Mouse (Mus musculus) splenic B cell, adult 2 months (primary cell): ENCODE data around the gene Pcdh15.

ENCODE experiments used
- DNase-seq: peaks from one replicate; pipeline ENCODE4 v3.0.0-alpha.2; 2011; ENCODE audit warnings: low read depth, low spot score
- H3K27me3 ChIP-seq: 2 replicates; pipeline ENCODE4 v1.6.1; 2012; ENCODE audit warnings: mild to moderate bottlenecking, low read length, moderate library complexity, mixed read lengths; ENCODE audit not compliant: control insufficient read depth, poor library complexity, insufficient read depth, severe bottlenecking
- H3K36me3 ChIP-seq: 2 replicates; pipeline ENCODE4 v1.6.1; 2012; ENCODE audit warnings: mild to moderate bottlenecking, low read length, moderate library complexity, mixed read lengths; ENCODE audit not compliant: control insufficient read depth, poor library complexity, insufficient read depth, severe bottlenecking

Pcdh15 gene

DNA sequence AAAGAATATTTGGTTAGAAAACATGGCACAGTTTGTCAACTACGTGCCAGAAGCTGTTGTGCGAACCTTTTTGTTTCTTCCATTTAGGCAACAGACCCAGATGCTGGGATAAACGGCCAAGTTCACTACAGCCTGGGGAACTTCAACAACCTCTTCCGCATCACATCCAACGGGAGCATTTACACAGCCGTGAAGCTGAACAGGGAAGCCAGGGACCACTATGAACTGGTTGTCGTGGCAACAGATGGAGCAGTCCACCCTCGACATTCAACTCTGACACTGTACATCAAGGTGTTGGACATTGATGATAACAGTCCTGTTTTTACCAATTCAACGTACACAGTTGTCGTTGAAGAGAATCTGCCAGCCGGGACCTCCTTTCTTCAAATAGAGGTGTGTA lies 1350.9 kb downstream of the Pcdh15 start:
- no peak for DNase-seq
- H3K27me3 ChIP-seq = no peaks in the 10 kb centered on the region
- no peaks in the 10 kb centered on the region for H3K36me3 ChIP-seq

DNA sequence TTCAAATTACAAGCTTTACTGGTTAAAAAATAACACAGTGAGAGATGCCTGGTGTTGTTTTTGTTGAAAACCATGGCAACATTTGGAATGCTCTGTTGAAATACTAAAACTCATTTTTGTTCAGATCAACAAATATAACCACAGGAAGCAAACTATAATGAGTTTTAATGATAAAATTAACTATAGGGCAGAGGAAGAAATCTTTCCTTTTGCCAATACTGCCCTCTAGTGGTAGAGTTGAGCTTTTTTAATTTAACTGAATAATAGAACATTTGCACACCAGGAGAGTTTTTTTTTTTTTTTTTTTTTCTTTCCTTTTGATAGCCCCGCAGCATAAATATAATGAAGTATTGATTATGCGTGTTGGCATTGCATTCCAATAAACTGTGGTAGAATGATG lies 1364.8 kb downstream of the Pcdh15 start:
- Histone ChIP-seq H3K36me3 (no peaks in the 10 kb centered on the region), H3K27me3 (no peaks in the 10 kb centered on the region)
- DNase-seq = no peak

DNA sequence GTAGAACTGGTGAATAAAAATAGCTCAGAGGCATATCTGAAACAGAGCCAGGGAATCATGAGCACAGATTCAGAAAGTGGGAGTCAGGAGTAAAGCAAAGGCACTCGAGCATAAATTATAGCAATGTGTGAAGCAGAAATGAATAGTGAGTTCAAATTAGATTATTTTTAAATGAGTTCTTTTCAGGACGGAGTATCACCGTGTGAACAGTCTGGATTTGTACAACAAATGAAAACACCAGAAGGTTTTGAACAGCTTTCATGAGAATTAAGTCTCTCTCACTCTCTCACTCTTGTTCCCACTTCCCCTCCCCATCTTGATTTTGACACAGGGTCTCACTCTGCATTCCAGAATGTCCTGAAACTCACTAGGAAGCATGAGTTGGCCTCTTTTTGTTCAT lies 1381.6 kb downstream of the Pcdh15 start:
- no peak for DNase-seq
- no peaks in the 10 kb centered on the region for H3K27me3 ChIP-seq
- H3K36me3 ChIP-seq = no peaks in the 10 kb centered on the region

DNA sequence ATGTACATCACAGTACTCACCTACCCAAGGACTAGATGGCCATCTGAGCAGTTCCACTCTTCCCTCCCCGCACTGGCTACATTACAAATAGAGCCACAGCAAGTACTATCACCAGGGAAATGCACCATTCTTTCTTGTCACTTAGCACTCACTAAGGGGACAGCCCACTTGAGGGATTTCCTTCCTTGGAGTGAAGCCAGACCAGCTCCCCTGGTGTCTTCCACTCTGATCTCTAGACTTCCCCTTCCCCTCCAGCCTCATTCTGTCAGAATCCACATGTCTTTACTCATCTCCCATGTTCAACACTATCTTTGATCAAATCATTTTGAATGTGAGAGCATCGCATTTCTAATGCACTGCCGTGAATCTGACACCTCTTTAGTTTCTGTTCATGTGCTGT lies 1413.2 kb downstream of the Pcdh15 start:
- Histone ChIP-seq H3K27me3 (no peaks in the 10 kb centered on the region), H3K36me3 (no peaks in the 10 kb centered on the region)
- DNase-seq = no peak

DNA sequence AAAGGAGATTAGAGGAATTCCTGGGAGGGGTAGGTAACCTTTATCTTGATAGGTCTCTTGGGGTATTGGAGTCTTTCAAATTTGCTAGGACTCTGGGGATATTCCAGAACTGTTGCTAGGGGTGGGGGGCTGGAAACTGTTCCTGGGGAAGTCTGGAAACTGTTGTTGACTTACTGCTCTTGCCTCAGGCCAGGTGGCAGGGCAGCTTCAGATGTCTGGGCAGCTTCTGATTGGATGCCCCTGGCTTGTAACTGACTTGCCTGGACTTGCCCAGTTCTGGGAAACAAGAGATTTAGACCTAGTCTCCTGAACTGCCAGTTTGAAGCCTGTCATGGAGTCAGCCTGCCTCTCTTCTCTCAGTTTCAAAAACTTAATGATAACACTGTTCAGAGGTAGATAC lies 1414.6 kb downstream of the Pcdh15 start:
- no peak for DNase-seq
- no peaks in the 10 kb centered on the region for H3K36me3 ChIP-seq

DNA sequence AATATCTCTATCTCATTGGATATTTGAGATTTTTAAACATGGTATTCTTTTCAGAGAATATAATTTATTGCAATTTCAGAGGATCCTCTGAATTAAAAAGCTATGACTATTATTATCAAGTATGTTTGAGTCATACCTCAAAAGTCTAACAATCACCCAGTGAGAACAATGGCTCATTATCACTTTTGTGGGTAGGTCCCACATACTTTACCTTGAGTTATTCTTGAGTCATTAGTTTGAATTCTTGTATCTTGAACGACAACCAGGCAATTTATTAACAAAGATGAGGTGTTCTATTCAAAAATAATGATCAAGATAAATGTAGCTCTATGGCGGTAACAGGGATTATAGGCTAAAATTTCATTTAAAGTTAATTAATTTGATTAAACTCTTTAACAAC lies 1439.2 kb downstream of the Pcdh15 start:
- no peak for DNase-seq
- H3K36me3 ChIP-seq = no peaks in the 10 kb centered on the region

More for the DNA sequence above, 1414.6 kb downstream of the Pcdh15 start:
- H3K27me3 ChIP-seq = no peaks in the 10 kb centered on the region

DNA sequence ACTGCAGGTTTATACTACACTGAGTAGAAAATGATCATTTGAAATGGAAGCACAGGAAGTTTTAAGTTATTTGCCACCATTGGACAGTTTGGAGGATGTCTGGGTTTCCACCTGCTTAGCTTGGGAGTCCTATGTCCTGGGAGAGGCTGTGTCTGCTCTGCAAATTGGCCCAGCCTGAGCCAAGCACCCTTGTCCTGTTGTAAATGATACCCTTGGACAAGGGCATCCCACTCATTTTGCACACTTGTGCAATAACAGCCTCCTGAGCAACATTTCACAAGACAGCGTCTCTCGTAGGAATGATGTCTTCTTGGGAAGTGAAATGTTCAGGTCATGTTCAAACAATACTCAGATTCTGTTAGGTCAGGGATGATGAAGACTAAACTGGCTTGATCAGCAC lies 1456.2 kb downstream of the Pcdh15 start:
- Histone ChIP-seq H3K27me3 (no peaks in the 10 kb centered on the region), H3K36me3 (no peaks in the 10 kb centered on the region)
- DNase-seq = no peak

More for the DNA sequence above, 1439.2 kb downstream of the Pcdh15 start:
- H3K27me3 ChIP-seq = no peaks in the 10 kb centered on the region

DNA sequence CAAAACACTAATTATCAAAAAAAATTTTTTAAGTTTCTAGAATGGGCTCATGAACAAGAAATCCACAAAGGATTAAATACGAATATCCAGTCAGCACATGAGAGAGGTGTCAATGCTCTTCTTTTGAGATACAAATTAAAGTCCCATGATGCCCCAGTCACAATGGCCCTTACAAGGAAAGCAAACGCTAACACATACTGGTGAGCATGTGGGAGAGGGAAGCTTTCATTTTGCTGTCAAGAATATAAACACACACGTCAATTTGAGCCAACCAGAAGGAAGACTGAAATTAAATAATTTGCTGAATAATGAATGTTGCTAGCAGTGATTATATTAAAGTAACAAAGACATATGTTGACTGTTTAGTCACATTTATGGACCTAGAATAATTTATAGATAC lies 1470.5 kb downstream of the Pcdh15 start:
- no peak for DNase-seq
- H3K36me3 ChIP-seq = no peaks in the 10 kb centered on the region
- H3K27me3 ChIP-seq = no peaks in the 10 kb centered on the region

DNA sequence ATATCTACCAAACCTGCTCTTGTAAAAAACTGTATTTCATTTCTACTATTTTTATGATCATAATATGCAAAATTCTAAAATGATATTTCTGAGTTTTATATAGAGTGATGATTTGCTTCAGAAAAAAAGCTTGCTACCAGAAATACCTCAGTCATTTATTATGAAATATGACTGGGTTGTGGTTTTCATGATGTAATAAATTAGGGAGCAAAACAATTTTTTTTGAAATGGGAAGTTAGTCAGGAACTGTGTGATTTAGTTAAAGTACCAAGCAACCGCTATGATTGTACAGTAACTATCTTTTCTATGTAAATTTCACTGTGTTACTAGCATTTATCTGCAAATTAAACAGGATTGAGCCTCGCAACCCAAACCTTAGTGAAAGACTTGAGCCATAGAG lies 1480.8 kb downstream of the Pcdh15 start:
- H3K36me3 ChIP-seq = no peaks in the 10 kb centered on the region
- DNase-seq = no peak
- H3K27me3 ChIP-seq = no peaks in the 10 kb centered on the region; the same call in 1 of the 2 replicates

DNA sequence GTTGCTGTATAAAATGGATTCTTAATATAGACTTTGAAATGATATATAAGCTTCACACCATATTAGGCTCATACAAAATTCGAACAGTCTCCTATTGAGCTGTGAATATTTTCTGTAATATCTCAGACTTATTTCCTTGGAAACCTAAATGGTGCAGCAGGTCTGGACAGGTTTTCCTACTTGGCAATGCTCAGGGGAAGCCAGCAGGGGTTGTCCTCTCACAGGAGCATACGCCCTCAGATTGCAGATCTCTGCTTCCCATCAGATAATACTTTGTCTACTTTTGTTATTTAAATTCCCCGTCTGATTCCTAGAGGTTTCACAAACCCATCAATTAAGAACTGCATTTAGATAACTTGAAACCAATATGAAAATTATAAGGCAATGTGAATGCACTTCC lies 1492.7 kb downstream of the Pcdh15 start:
- Histone ChIP-seq H3K27me3 (no peaks in the 10 kb centered on the region), H3K36me3 (no peaks in the 10 kb centered on the region)
- no peak for DNase-seq

DNA sequence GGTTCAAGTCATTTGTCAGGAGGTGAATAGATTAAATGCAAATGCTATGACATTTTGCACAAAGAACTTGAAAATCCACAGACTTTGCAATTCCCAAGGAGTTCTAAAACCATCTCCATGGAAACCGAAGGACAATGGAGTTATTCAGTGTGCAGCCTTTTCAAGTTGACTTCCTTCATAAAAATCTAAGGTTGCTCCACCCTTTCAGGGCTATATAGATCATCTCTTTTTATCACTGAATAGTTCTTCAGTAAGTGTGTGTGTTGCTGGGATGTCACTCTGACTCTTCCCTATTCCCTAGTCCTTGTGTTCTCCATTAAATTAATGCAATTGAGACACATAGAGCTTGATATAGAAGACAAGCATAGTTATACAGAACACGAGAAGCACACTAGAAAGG lies 1508.5 kb downstream of the Pcdh15 start:
- DNase-seq = no peak
- H3K27me3 ChIP-seq = no peaks in the 10 kb centered on the region
- no peaks in the 10 kb centered on the region for H3K36me3 ChIP-seq

DNA sequence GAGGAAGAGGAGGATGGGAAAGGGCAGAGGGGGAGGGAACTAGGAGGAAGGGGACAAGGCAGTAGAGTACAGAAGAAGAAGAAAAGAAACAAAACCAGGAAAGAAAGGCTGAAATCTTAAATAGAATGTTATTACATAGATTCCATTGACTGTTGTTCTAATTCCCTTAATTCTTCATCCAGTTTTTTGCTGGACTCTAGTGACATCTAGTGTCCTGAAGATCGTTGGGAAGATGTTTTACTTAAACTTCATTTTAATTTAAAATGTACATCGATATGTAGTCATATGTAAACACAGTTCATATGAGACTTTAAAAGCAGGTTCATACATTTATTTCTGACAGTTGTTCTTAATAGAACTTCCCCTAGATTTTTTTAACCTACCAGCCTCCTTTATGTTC lies 1522.7 kb downstream of the Pcdh15 start:
- H3K36me3 ChIP-seq = no peaks in the 10 kb centered on the region
- no peak for DNase-seq
- no peaks in the 10 kb centered on the region for H3K27me3 ChIP-seq

DNA sequence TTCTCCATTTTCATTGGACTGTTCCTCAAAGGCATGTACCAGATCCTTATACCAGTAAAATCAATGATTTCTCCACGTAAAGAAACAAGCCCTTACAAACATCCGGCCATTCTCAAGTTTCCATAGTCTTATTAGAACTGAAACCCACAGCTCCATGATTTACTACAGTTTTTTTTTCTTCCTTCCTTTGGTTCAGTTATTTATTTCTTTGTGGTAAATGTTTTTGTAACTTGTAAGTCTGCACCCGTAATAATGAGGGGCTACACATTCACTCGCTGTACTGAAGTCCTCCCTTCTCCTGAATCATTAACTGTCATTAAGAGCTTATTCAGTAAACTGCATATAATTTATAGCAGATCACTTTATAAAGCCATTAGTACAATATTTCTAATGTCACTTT lies 1526.6 kb downstream of the Pcdh15 start:
- Histone ChIP-seq H3K27me3 (no peaks in the 10 kb centered on the region), H3K36me3 (no peaks in the 10 kb centered on the region)
- no peak for DNase-seq

DNA sequence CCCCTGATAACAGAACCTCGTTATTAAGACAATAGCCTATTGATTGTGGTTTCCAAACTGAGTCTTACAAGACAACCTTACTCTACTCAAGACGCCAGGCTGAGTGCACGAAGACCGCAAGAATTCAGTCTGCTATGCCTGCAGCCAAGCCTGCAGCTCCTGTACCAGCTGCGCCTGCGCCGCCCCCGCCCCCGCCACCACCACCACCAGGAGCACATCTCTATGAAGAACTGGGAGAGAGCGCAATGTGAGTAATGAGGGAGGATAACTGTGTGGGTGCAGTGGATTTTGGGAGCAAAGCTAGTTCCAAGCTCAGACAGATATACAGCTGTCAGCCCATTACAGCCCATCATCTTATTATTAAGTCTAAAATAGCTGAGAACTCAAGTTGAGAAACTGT lies 1527.5 kb downstream of the Pcdh15 start:
- no peak for DNase-seq
- no peaks in the 10 kb centered on the region for H3K27me3 ChIP-seq
- H3K36me3 ChIP-seq = no peaks in the 10 kb centered on the region

DNA sequence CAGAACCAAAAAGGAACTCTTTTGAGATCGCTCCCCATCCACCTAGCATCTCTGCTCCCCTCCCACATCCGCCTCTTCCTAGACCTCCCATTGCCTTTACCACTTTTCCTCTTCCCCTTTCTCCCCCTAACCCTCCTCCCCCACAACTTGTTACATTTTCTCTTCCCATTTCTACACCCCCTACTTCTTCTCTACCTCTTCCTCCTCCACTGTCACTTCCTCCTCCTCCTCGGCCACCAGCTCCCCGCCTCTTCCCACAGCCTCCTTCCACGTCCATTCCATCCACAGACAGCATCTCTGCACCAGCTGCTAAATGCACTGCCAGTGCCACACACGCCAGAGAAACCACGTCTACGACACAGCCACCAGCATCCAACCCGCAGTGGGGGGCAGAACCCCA lies 1532.2 kb downstream of the Pcdh15 start:
- Histone ChIP-seq H3K27me3 (no peaks in the 10 kb centered on the region), H3K36me3 (no peaks in the 10 kb centered on the region)
- DNase-seq = no peak

DNA sequence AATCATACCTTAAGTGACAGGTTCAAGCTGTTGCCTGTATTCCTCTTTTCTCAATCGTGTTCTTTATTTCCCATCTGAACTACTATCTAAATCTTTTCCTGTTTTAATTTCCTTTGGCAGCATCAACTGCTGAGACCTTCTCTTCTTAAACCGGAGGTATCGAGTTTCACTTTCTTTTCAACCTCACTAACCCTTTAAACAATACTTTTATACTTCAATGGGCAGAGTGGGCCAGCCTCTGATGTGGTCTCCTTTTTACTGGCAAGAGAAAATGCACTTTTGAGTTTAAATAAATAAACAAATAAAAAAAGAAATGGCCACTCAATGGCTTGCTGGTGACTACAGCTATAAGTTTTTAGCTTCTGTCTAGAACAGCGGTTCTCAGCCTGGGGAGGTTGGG lies 1537.9 kb downstream of the Pcdh15 start:
- DNase-seq = no peak
- Histone ChIP-seq H3K36me3 (no peaks in the 10 kb centered on the region), H3K27me3 (no peaks in the 10 kb centered on the region)
